Mouse (Mus musculus): ENCODE results near the gene Bfsp1.

DNA sequence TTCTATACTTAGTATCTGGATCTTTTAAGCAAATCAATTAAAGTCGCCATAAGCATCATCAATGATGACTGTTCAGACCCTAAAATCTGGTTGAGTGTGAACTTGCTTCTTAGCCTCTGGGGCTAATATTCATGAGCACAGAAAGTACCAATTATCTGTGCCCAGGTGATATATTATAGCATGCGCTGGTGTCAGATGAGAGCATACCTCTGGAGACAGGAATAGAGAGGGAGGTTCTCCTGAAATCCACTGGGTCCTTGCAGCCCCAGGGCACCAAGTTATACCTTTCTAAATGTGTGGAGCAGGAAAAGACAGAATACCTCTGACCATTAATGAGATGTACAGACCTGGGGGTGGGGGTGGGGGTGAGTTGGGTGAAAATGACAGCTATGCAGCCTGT, 82.7 kb downstream of the Bfsp1 start:
- TF ChIP-seq CTCF (IDR thresholded peaks at IDR 0.05; ENCODE audit: control insufficient read depth, insufficient read depth, low read length) (no peak), POLR2A (IDR thresholded peaks at IDR 0.05; ENCODE audit: borderline replicate concordance, control insufficient read depth, low read depth, low read length) (no peak)

All from bone marrow, adult 2 months (tissue).